Mouse (Mus musculus): ENCODE data around the gene Tsacc.

The Tsacc gene

GRCm38 (mm10) chr3:88237556-88238194 lies 59.1 kb downstream of the Tsacc start:
- peak; percentile 32 for DNase-seq

GRCm38 (mm10) chr3:88237161-88237555 lies 59.6 kb downstream of the Tsacc start:
- DNase-seq: no peak

DNA sequence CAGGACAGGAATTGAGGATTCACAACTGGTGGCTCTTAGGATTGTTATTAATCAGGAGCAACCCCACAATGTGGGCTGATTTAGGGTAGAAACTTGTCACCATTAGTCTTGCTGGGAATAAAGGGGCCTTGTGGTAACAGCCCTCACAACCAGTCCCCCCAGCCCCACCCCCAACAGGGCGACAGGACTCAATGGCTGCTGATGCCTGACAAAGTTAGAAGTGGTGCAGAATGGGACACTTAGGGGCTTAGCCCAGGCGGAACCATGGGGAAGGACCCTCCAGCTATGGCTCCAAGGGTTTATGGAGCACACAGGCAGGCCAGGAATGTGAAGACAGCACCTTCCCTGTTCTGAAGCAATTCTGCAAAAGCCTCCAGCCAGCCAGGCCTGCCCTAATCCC lies 61.2 kb downstream of the Tsacc start:
- no peak for DNase-seq

GRCm38 (mm10) chr3:88235216-88235615 lies 61.6 kb downstream of the Tsacc start:
- no peak for DNase-seq

- DNase-seq: no peak
Observed at GRCm38 (mm10) chr3:88234041-88234440, 62.8 kb downstream of the Tsacc start.

DNA sequence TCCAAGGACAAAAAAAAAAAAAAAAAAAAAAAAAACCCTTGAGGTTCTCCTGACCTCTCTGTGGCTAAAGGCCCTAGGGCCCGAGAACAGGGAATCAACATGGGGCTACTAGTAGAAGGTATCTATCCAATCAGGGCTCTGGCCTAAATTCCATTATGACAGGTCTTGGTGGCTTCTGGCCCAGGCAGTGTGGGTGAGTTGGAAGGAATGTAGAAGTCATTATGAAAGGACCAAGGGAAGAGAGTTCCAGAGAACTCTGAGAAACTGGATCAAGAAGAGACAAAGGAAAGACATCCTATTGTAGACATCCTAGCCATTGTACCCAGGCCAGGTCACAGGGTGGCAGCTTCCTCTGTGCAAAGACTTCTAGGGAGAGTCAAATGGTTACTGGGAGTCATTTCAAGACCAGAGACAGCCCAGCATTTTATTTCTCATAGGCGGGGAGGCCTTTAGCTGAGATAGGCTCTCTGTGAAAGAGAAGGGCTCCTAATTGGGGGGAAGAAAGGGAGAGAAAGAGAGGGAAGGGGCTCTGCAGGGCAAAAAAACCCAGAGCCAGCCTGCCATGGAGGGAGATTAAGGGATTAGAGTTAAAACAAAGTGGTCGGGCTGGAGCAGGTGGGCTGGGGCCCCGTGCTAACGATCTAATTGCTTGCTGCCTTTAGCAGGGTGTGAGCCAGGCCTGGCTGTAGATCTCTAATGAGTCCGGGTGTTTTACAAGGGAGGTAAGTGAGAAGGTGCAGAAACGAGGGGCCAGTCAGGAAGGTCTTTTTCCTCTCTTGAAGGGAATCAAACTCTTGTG lies 63.7 kb downstream of the Tsacc start:
- no peak for DNase-seq
